Mouse (Mus musculus) embryo, embryonic 11 days (tissue): Measurements from ENCODE around the gene Nat14.

Experiments
- DNase-seq: peaks from one replicate; pipeline ENCODE4 v3.0.0-alpha.2; 2015

Nat14 gene

DNA sequence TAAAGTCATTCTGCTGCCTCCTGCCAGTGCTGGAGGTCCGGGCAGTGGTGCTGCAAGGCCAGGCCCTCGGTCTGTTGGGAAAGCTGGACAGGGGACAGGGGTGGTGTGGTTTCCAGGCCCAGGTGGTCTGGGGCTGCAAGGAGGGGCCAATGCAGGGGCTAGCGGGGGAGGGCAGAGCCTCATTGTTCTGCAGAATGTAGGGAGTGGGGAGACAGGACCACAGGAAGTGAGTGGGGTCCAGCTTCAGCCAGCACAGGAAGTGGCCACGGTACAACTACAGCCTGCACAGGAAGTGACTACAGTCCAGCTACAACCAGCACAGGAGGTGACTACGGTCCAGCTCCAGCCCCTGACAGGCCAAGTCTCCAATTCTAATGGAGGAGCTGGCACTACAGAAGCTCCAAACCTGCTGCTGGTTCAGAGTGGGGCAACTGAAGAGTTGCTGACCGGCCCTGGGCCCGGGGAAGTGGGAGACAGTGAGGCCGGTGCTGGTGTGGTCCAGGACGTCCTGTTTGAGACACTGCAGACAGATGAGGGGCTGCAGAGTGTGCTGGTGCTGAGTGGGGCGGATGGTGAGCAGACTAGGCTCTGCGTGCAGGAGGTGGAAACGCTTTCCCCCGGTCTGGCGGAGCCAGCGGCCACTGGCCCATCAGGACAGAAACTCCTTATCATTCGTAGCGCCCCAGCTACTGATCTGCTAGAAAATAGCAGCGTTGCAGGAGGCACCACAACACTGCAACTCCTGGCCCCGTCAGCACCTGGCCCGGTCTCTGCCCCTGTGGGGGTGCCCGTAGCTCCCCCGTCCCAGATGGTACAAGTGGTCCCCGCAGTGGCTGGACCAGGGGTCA, 628 bp upstream of the Nat14 start:
- no peak for DNase-seq

DNA sequence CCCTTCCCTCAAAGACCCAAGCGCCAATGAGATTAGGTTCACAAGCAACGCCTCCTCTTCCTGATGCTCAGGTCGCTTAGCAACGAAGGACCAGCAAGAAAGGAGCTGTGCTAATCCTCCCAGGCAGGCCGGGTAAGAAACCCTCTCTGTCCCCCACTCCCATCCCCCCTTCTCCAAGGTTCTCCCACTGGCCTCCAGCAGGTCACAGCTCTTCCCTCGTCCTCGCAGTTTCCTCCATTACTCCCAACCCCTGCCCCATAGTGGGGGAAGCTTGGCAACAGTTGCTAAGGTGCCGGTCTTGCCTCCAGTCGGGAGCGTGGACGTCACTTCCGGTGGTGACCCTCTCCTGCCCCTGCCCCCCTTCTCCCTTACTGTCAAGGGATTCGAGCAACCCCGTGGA, 680 bp downstream of the Nat14 start:
- peak; percentile 92 for DNase-seq

DNA sequence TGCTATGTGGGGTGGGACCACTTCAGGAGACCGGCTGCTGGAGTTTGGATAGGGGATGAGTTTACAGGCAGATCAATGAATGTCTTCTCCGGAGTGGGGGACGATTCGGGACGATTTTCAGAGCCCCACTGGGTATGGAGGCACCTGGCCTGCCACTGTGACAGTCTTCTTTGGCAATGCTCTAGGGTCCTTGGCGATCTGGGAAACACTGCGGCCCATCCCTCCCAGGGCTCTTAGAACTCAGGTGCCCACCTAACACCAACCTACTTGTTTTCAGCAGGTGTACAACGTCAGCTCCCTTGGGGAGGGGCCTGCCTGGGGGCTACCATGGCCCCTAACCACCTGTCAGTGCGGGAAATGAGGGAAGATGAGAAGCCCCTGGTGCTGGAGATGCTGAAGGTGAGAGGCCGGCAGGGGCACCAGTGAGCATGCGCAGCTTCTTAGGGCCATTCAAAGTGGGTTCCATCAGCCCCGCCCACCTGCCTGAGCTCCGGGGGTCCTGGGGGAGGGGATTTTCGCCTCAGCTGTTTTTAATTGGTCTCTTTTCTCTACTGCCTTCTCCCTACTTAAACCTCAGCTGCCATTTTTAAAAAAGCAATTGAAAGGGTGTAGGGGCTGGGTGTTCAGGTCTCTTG, 1.2 kb downstream of the Nat14 start:
- peak; percentile 92 for DNase-seq

DNA sequence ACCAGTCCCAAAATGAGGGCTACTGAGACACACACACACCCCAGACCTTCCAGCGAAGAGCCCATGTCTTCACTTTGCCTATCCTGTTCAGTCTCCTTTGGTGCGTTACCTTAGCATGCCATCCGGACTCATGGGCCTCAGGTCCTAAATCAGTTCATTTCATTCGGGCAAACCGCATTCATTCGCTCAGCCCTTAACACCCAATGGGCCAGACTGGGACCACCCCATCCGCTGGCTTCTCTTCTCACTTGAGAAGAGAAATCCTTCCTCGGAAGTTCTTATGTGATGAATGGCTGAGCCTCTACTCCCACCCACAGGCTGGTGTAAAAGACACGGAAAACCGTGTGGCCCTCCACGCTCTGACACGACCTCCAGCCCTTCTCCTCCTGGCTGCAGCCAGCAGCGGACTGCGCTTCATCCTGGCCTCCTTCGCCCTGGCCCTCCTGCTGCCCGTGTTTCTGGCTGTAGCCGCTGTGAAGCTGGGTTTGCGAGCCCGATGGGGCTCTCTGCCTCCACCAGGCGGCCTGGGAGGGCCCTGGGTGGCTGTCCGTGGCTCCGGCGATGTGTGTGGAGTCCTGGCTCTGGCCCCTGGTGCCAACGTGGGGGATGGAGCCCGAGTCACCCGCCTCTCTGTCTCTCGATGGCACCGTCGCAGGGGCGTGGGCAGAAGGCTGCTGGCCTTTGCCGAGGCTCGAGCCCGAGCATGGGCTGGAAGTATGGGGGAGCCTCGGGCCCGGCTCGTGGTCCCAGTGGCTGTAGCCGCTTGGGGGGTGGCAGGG, 1.9 kb downstream of the Nat14 start:
- peak; percentile 68 for DNase-seq

DNA sequence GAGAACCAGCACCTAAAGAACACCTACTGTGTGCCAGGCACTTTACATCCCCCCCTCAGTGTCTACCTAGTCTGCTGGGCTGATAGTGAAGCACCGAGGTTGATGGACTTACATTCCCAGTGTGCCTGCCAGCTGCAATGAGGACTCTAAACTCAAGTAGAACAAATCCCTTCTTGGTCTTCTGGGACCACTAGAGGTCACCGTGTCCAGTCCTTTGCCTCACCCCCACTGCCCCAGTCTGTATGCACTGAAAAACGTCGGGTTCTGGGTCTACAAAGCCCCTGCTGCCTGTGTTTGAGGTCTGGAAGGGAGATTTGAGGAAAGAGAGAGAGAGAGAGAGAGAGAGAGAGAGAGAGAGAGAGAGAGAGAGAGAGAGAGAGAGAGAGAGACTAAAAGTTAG, 2.7 kb downstream of the Nat14 start:
- DNase-seq = peak; percentile 54

DNA sequence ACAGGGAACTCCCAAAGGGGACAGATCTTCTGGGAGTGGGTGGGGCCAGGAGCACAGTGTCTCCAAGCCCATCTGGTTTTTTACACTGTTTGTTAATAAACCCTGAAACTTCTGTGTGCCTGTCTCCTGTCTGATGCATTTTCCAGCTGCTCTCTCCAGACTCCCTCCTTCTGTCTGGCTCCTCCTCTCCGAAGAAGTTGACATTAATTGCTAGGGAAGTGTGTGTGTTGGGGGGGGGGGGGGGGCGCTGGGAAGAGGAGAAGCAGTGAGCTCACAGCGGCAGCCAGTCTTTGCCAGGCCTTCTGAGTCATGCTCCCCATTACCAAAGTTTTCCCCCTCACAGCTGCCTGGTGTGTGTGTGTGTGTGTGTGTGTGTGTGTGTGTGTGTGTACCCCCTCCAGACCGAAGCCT, 3.1 kb downstream of the Nat14 start:
- DNase-seq = peak; percentile 63

DNA sequence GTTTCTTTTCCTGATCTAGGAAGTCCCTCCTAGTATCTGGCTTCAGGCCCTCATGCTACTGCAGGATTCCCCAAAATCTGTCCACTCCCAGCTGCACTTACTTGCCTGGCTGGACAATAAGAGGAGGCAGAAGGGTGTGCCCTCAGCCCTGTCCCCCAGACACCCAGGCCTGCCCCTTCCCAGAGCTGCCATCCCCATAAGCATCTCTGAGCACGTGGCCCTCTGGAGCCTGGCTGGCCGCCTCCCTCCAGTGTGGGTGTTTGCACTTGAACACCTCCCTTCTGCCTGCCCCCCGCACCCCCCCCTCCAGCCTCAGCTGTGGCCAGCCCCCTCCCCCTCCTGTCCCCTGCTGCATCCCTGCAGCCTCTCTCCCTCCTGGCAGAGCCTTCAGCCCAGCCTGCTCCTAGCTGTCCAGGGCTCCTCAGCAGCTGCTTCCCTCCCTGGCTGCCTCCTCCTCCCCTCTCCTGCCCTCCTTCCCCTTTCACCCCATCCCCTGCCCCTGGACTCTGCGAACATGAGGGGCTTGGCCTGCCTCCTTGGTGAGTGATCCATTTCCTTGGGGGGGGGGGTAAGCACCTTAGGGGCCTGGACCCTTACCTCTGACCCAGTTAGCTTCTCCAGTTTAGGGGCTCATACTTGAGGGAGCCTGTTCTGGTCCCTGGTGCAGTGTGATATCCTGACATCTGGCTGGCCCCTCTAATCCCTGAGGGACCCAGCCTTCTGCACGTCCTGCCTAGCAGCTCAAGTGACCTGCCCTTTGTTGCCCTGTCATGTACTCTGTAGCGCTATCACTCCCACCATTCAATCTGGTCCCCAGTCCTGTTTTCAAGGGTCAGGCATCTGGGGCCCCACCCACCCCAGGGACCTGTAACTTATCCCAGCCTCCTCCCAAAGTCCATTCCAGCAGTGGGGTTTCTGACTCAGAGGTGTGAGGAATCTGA, 3.9 kb downstream of the Nat14 start, which contains the start of gene Ssc5d:
Gene Ssc5d (plus strand): TSS at position 345 of the 941 bp plus-strand sequence.
- DNase-seq = peak; percentile 71

DNA sequence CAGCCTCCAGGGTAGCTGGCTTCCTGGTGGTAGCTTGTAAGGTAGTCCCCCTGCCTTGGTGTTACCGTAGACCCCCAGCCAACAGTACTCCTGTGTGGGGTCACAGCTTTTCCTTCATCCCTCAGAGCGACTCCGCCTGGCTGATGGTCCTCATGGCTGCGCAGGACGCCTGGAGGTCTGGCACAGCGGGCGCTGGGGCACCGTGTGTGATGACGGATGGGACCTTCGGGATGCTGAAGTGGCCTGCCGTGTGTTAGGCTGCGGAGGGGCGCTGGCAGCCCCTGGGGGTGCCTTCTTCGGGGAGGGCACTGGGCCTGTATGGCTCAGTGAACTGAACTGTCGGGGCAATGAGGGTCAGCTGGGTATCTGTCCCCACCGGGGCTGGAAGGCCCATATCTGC, 5.0 kb downstream of the Nat14 start:
- no peak for DNase-seq

DNA sequence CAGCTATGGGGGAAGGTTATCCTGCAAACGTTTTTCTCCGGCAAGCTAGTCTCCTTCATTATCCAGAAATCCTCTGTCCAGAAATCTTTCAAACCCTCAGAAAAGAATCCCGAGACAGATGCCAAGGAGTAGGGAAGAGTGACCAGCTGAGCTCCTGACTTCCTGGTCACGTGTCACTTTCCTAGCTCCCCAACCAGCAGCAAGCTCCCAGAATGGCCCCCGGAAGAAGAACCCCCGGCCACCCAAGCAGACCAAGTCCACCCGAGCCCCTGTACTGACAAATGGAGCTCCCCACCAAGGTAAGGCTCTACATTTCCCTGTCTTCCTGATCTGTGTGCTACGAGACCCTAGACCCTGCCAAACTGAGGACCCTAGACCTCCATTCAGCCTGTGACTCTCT, 5.9 kb downstream of the Nat14 start:
- no peak for DNase-seq

DNA sequence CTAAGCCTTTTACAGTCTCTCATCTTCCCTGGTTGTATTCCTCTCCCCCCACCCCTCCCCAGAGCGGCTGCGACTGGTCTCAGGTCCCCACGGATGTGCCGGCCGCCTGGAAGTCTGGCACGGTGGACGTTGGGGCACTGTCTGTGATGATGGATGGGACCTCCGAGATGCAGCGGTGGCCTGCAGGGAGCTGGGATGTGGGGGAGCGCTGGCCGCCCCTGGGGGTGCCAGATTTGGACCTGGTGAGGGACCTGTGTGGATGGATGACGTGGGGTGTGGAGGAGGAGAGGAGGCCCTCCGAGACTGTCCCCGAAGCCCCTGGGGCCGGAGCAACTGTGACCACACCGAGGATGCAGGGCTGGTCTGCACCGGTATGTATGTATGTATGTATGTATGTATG, 6.5 kb downstream of the Nat14 start:
- no peak for DNase-seq

DNA sequence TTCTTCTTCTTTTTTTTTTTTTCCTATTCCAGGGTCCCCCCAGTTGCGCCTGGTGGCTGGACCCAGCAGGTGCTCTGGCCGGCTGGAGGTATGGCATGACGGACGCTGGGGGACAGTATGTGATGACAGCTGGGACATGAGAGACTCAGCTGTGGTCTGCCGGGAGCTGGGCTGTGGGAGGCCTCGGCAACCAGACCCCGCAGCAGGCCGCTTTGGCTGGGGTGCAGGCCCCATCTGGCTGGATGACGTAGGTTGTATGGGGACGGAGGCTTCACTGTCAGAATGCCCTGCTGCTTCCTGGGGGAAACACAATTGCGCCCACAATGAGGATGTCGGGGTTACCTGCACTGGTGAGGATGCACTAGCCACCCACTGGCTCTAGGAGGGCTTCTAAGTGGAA, 11.3 kb downstream of the Nat14 start:
- DNase-seq = no peak

DNA sequence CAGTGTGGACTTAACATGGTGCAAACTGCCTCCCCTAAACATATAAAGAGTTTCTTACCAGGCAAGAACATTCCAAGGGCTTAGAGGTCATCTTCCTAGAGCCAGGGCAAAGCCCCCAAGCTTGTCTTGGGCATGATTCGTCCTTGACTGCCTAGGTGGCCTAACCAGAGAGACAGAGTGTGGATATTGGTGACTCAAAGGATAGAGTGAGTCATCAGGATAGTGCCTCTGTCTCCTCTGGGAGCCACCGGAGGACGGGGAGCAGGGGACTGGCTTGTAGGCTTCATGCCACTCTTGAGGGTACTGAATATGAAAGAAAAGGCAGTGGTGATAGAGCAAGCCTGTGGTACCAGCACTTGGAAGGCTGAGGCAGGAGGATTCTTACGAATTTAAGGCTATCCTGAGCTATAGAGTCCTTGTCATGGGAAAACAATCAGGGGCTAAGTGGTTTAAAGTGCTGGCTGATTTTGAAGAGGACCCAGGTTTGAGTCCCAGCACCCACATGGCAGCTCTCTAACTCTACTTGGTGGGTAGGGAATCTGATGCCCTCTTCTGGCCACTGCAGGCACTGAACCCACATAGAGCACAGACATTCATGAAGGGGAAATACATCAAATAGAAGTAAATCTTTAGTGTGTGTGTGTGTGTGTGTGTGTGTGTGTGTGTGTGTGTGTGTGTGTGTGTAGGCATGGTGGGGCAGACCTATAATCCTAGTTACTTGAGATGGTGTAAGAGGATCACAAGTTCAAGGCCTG, 12.5 kb downstream of the Nat14 start:
- no peak for DNase-seq

DNA sequence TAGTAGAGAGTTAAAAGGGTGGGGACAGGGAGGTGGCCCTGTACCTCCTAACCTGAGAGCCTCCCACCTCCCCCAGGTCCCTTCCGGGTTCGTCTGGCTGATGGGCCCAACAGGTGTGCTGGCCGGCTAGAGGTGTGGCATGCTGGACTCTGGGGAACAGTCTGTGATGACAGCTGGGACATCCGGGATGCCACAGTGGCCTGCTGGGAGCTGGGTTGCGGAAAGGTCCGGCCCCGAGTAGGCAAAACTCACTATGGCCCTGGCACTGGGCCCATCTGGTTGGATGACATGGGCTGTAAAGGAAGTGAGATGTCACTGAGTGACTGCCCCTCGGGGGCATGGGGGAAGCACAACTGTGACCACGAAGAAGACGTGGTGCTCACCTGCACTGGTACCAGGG, 15.0 kb downstream of the Nat14 start:
- DNase-seq = no peak

DNA sequence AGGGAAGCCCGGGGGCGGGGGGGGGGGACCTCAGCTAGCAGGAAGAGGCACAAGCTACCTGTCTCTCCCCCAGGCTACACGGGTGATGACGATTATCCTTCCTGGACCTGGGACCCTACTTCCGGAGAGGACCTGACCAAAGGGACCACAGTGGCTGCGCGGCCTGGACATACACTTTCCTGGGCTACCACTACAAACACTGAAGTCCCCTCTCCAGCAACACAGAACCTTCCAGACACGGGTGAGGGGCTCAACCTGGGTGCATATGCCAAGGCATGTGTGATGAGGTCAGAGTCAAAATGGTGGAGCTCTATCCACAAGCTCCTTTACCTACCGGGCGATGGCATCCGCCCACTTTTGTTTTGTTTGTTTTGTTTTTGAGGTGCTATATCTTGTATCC, 15.6 kb downstream of the Nat14 start:
- no peak for DNase-seq

DNA sequence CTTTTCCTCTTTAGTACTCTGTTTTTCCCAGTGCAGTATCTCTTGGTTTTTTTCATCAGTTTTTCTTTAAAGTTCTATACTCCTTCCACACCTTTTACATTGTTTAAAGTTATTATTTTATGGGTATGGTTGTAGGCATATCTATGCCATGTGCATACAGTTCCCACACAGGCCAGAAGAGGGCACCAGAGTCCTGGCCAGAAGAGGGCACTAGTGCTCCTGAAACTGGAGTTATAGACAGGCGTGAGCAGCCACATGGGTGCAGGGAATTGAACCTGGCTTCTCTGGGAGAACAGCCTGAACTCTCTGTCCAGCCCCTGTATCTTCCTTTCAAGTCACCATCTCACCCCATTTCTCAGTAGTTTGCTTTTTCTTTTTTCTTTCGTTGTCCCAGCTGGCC, 16.6 kb downstream of the Nat14 start:
- DNase-seq = peak; percentile 66

DNA sequence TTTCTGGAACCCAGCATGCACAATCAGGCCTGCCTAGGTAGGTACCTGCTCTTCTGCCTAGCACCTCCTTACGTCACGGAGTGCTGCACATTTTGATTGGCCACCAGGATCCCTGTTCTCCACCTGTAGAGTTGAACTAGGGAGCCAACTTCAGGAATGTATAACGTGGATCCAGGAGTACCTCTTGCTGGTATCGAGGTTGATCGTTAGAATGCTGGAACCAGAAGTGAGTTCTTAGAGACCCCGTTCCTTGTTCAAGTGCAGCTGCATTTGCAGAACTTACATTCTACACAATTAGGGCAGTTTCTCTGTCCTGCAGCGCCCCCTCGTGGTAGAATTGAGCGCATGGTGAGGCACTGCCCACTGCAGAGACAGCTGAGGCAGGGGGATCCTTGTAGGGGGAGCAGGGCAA, 18.2 kb downstream of the Nat14 start:
- DNase-seq = peak; percentile 78

DNA sequence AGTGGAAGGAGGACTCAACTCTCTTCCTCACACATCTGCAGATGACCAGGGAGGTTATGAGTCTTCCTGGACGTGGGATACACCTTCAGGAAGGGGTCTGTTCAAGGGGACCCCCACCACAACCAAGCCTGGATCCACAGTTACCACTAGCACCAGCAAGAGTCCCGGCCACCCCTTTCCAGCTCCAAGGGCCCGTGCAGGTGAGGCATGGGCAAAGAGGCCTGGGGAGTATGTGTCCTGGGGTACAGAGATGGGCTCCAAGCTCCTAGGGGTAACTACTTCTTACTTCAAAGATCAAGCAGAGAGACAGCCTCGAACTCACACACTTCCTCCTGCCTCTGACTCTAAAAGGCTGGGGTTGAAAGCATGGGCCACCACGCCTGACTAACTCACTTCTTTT, 20.8 kb downstream of the Nat14 start:
- no peak for DNase-seq

DNA sequence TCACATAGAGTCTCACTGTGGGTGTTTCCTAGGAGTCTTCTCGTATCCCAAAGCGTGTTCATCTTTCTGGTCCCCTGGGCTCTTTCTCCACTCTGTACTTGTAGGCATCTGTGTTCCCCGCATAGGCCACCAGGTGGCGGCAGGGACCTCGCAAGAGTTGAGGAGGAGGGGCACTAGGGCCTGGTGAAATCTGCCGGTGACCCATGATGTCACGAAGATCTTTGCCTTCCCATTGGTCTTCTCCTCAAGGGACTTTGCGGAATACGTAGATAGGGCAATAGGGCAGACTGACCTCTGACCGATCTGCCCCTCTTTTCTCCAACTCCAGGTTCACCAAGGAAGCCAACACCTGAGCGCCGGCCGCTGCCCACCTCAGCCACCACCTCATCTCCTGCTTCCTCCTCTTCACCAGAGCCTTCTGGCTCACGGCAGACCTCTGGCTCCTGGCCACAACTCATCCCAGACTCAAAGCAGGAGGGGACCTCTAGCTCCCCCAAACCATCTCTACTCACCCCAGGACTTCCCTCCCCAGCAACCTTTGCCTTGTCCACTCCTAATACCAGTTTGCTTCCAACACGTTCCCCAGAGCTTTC, 21.5 kb downstream of the Nat14 start:
- DNase-seq = peak; percentile 92

DNA sequence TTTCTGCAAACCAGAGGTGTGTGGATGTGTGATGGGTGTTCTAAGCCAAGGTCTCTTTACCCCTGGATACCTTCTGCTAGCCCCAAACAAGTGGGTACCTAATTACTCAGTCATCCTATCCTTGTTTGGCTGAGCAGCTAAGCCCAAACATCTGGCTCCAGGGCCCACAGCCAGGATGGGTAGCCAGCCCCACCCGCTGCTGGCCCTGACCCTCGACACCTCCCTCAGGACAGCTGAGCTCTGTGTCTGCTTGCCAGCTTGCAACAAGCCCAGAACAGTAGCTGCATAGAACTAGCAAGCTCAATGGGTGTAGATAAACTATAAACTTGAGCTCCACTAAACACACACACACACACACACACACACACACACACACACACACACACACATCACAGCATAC, 26.0 kb downstream of the Nat14 start:
- DNase-seq = no peak

DNA sequence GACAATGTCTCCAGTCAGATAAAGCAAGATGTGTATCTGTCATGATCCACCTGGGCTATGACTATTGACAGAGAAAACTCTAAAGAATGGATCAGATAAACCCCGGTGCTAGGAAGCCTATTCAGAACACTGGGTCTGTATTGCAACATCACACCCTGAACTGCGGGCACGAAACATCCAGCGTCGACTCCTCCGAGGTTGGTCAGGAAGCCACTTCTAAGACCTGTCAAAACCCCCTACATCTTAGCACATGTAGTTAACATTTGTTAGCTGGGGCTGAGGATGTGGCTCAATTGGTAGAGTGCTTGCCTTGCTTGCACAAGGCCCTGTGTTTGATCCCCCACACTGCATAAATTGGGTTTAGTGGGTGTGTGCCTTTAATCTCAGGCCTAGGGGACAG, 26.6 kb downstream of the Nat14 start:
- no peak for DNase-seq
